11 mouse cellular contexts compared by ENCODE assay signal in genomic region chr17:74194755-74195154, GRCm38 (mm10).
A peak's percentile ranks its signal among the peaks of the same experiment; 100 is the strongest.
DNase-seq lines count a peak whose midpoint lies in the region; ATAC-seq and TF ChIP-seq lines count a peak whose summit lies in the region.
"Had no signal": no experiment of that assay in that cellular context is flagged by ENCODE, and none has a peak within 500 bp of the region (broad histone marks: within the 10 kb centered on the region; RNA-seq: fewer than 3 reads in every experiment).

No protein-coding gene starts in this region.

- 62% methylated on average over 9 of the region's 9 CpGs for WGBS in hindbrain, postnatal 0 days
- 87% methylated on average over 9 of the region's 9 CpGs for WGBS in hindbrain, embryonic 11.5 days

- H3K4me3 ChIP-seq in hindbrain, postnatal 0 days (ENCODE audit: low read length): no peak overlapping the region
- no peak overlapping the region for H3K4me3 ChIP-seq in hindbrain, embryonic 11.5 days (ENCODE audit: low read depth, low read length)
- H3K4me3 ChIP-seq: liver, embryonic 13.5 days had no signal

- no peak overlapping the region for H3K9ac ChIP-seq in hindbrain, postnatal 0 days (replicated peaks; ENCODE audit: low read length)
- no peak overlapping the region for H3K9ac ChIP-seq in hindbrain, embryonic 11.5 days (ENCODE audit: low read depth, low read length)
- H3K9ac ChIP-seq: liver, embryonic 13.5 days had no signal

- no peak for ATAC-seq in hindbrain, postnatal 0 days
- ATAC-seq in hindbrain, embryonic 11.5 days (ENCODE audit: low FRiP score): no peak

- H3K27ac ChIP-seq in hindbrain, postnatal 0 days: no peak overlapping the region
- H3K27ac ChIP-seq in hindbrain, embryonic 11.5 days (ENCODE audit: low read depth, low read length): no peak overlapping the region
- H3K27ac ChIP-seq: kidney, postnatal 0 days; liver, embryonic 13.5 days had no signal

- no peaks in the 10 kb centered on the region for H3K27me3 ChIP-seq in hindbrain, postnatal 0 days (ENCODE audit: insufficient read depth, low read length)
- no peaks in the 10 kb centered on the region for H3K27me3 ChIP-seq in hindbrain, embryonic 11.5 days (ENCODE audit: control insufficient read depth, insufficient read depth, low read length)
- H3K27me3 ChIP-seq in splenic B cell, adult 2 months (ENCODE audit: control insufficient read depth, insufficient read depth, low read length, poor library complexity, severe bottlenecking): no peaks in the 10 kb centered on the region
- H3K27me3 ChIP-seq: liver, embryonic 13.5 days had no signal

- H3K9me3 ChIP-seq in hindbrain, postnatal 0 days (ENCODE audit: low read length): no peaks in the 10 kb centered on the region
- no peaks in the 10 kb centered on the region for H3K9me3 ChIP-seq in hindbrain, embryonic 11.5 days (ENCODE audit: control insufficient read depth, low read length)
- H3K9me3 ChIP-seq: liver, embryonic 13.5 days had no signal

- no peaks in the 10 kb centered on the region for H3K36me3 ChIP-seq in hindbrain, postnatal 0 days (ENCODE audit: insufficient read depth, low read length)
- H3K36me3 ChIP-seq in hindbrain, embryonic 11.5 days (ENCODE audit: control insufficient read depth, insufficient read depth, low read length): no peaks in the 10 kb centered on the region
- no peaks in the 10 kb centered on the region for H3K36me3 ChIP-seq in splenic B cell, adult 2 months (ENCODE audit: control insufficient read depth, insufficient read depth, low read length, poor library complexity, severe bottlenecking)

- TF ChIP-seq CTCF in hindbrain, postnatal 0 days (IDR thresholded peaks at IDR 0.05; ENCODE audit: low read depth): no peak

- no peaks in the 10 kb centered on the region for H3K4me1 ChIP-seq in hindbrain, postnatal 0 days (ENCODE audit: insufficient read depth, low read length)
- H3K4me1 ChIP-seq in hindbrain, embryonic 11.5 days (replicated peaks; ENCODE audit: control insufficient read depth, insufficient read depth, low read length): no peaks in the 10 kb centered on the region
- H3K4me1 ChIP-seq: liver, embryonic 13.5 days had no signal

- DNase-seq in hindbrain, postnatal 0 days (ENCODE audit: low spot score): peak; percentile 26
- DNase-seq in hindbrain, embryonic 11.5 days (ENCODE audit: low spot score): no peak
- peak; percentile 7 for DNase-seq in ovary, postnatal 14 days (ENCODE audit: low spot score)
- no peak for DNase-seq in ovary, postnatal 10 days (ENCODE audit: low spot score)
- peak; percentile 36 to 46 for DNase-seq in heart, postnatal 10 days
- peak; percentile 16 for DNase-seq in splenic B cell, adult 2 months (ENCODE audit: low read depth, low spot score)
- DNase-seq in layer of hippocampus, adult 9-11 months: no peak
- DNase-seq: liver, embryonic 13.5 days; retina, postnatal 1 day; thymus, adult 2 months had no signal

- no peak overlapping the region for H3K4me2 ChIP-seq in hindbrain, postnatal 0 days (ENCODE audit: low read depth, low read length)
- H3K4me2 ChIP-seq in hindbrain, embryonic 11.5 days (replicated peaks; ENCODE audit: low read depth, low read length): no peak overlapping the region
- H3K4me2 ChIP-seq: liver, embryonic 13.5 days had no signal

- intact Hi-C loops in heart, postnatal 10 days (cut with DNase I): loop anchor here (2.0 kb wide), 1 partner anchor 98 kb away; no protein-coding TSS in a partner anchor

Comparison
In these comparisons a context has a peak if more than half of its experiments do, and no peak if none do; other contexts are left out.
1. DNase-seq: peak in hindbrain, postnatal 0 days (single experiment), ovary, postnatal 14 days (single experiment), heart, postnatal 10 days (2 of 2) and splenic B cell, adult 2 months (single experiment); none in hindbrain, embryonic 11.5 days (single experiment), ovary, postnatal 10 days (single experiment) and layer of hippocampus, adult 9-11 months (single experiment).